Mouse (Mus musculus) thymus, adult 2 months (tissue): ENCODE results near the gene Apobec1. TPM values are rescaled to one million over a fixed set of nuclear protein-coding genes. Genes with fewer than 3 reads are reported as not detected.
"Not testable (repeated sequence)": the region's sequence is repeated elsewhere in the genome, so short reads cannot be mapped to it uniquely, and the experiment has no call there.

ENCODE experiments used
- DNase-seq: peaks from one replicate; pipeline ENCODE4 v3.0.0; 2021
- H3K27ac ChIP-seq: fragments of 200-500 bp; 2 replicates; pipeline ENCODE4 v1.5.1; 2012; ENCODE audit warnings: low read length, control low read depth; ENCODE audit not compliant: control insufficient read depth, insufficient read depth
- H3K27me3 ChIP-seq: fragments of 200-500 bp; 2 replicates; pipeline ENCODE4 v1.6.1; 2012; ENCODE audit warnings: mild to moderate bottlenecking, low read length, moderate library complexity, mixed read lengths; ENCODE audit not compliant: control insufficient read depth, insufficient read depth
- H3K36me3 ChIP-seq: fragments of 200-500 bp; 2 replicates; pipeline ENCODE4 v1.6.1; 2012; ENCODE audit warnings: mild to moderate bottlenecking, low read length, moderate library complexity; ENCODE audit not compliant: control insufficient read depth, insufficient read depth
- H3K4me1 ChIP-seq: fragments of 200-500 bp; replicated peaks from 2 replicates; pipeline ENCODE4 v1.6.1; 2012; ENCODE audit warnings: low read length; ENCODE audit not compliant: control insufficient read depth, insufficient read depth
- H3K4me3 ChIP-seq: fragments of 200-500 bp; 2 replicates; pipeline ENCODE4 v1.5.1; 2012; ENCODE audit warnings: mild to moderate bottlenecking, low read length, control low read depth, moderate library complexity; ENCODE audit not compliant: control insufficient read depth, insufficient read depth
- CTCF ChIP-seq: fragments of 200-500 bp; IDR thresholded peaks from 2 replicates; pipeline ENCODE4 v1.5.1; 2012; ENCODE audit warnings: mild to moderate bottlenecking, control low read depth, low read length, moderate library complexity, borderline replicate concordance; ENCODE audit not compliant: control insufficient read depth, poor library complexity, insufficient read depth; ENCODE audit errors: extremely low read depth
- POLR2A ChIP-seq: fragments of 200-500 bp; IDR thresholded peaks from 2 replicates; pipeline ENCODE4 v1.6.1; 2012; ENCODE audit warnings: mild to moderate bottlenecking, low read length, control low read depth, moderate library complexity; ENCODE audit not compliant: control insufficient read depth, poor library complexity, insufficient read depth; ENCODE audit errors: extremely low read depth
- WGBS: fragments of 180-500 bp; shearing (Covaris S2); methylation state at CpG from one replicate; pipeline ENCODE4 v1.1.7; 2018; 5-methylcytosine and 5-hydroxymethylcytosine counted together
- polyA plus RNA-seq: library from polyadenylated mRNA; depleted of rRNA; stranded (reverse); fragments of >200 nt; gene quantifications from 2 replicates; pipeline ENCODE4 v1.2.3, GENCODE M21; 2012

Gene Apobec1
- polyA plus RNA-seq, 1 experiment: 48.1 TPM

DNA sequence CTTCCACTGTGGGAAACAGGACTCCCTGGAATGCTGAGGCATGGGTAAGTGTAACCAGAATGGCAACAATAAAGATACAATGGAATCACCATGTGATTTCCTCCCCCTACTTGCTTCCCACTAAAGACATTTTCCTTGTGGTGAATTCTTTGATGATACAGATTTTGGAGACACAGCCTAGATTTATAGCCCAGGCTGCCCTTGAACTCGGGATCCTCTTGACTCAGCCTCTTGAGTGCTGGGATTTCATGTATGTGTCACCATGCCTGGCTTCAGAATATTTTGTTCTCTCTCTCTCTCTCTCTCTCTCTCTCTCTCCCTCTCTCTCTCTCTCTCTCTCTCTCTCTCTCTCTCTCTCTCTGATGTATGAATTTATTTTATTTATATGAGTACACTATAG is 23.2 kb downstream of the Apobec1 start:
- Histone ChIP-seq H3K27me3 (no peaks in the 10 kb centered on the region), H3K36me3 (no peaks in the 10 kb centered on the region), H3K27ac (no peak overlapping the region), H3K4me1 (no peaks in the 10 kb centered on the region), H3K4me3 (no peak overlapping the region)
- DNase-seq: no peak
- 100% methylated on average over 1 of the region's 1 CpGs for WGBS
- no peak for TF ChIP-seq POLR2A
- no peak for TF ChIP-seq CTCF

- Histone ChIP-seq H3K27ac (no peak overlapping the region), H3K4me3 (no peak overlapping the region), H3K4me1 (no peaks in the 10 kb centered on the region), H3K27me3 (no peaks in the 10 kb centered on the region), H3K36me3 (no peaks in the 10 kb centered on the region)
- TF ChIP-seq CTCF (no peak), POLR2A (no peak)
- DNase-seq: no peak
- 97% methylated on average over 3 of the region's 3 CpGs for WGBS
These were observed 25.2 kb downstream of the Apobec1 start for GRCm38 (mm10) chr6:122577030-122577429.

DNA sequence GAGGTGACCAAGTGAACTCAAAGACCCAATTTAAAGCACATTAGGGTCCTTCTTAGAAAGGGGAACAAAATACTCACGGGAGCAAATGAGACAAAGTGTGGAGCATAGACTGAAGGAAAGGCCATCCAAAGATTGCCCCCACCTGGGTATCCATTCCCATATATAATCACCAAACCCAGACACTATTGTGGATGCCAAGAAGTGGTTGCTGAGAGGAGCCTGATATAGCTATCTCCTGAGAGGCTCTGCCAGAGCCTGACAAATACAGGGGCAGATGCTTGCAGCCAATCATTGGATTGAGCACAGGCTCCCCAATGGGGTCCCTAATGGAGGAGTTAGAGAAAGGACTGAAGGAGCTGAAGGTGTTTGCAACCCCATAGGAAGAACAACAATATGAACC is 27.2 kb downstream of the Apobec1 start:
- not testable (repeated sequence) for H3K4me3 ChIP-seq, DNase-seq, H3K4me1 ChIP-seq, H3K36me3 ChIP-seq, H3K27ac ChIP-seq, H3K27me3 ChIP-seq
- 88% methylated on average over 1 of the region's 1 CpGs for WGBS

GRCm38 (mm10) chr6:122571617-122571959 is 30.7 kb downstream of the Apobec1 start:
- Histone ChIP-seq H3K4me1 (no peaks in the 10 kb centered on the region), H3K27me3 (no peaks in the 10 kb centered on the region), H3K36me3 (no peaks in the 10 kb centered on the region), H3K4me3 (no peak overlapping the region), H3K27ac (no peak overlapping the region)
- TF ChIP-seq POLR2A (no peak), CTCF (no peak)
- 93% methylated on average over 3 of the region's 3 CpGs for WGBS
- DNase-seq: no peak

- Histone ChIP-seq H3K4me1 (no peaks in the 10 kb centered on the region), H3K4me3 (no peak overlapping the region), H3K27ac (no peak overlapping the region), H3K27me3 (no peaks in the 10 kb centered on the region), H3K36me3 (no peaks in the 10 kb centered on the region)
- DNase-seq: no peak
- TF ChIP-seq POLR2A (no peak), CTCF (no peak)
- 48% methylated on average over 8 of the region's 8 CpGs for WGBS
These were observed 31.3 kb downstream of the Apobec1 start for GRCm38 (mm10) chr6:122570695-122571616.

DNA sequence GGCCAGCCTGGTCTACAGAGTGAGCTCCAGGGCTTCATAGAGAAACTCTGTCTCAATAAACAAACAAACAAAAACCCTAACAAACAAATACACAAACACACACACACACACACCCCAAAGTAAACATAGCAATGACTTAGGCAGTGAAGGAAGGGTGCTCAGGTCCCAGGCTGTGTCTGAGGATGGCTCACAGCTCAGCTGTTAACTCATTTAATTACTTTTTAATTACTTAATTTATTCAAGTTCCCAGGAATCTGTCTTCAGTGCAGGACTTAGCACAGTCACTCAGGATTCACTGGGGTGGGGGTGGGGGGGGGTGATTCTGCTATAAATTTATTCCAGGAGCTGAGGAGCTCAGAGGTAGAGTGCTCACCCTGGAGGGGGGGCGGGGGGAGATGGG is 32.5 kb downstream of the Apobec1 start:
- TF ChIP-seq CTCF: no peak
- no peak for TF ChIP-seq POLR2A
- 94% methylated on average over 1 of the region's 1 CpGs for WGBS
- Histone ChIP-seq H3K4me1 (no peaks in the 10 kb centered on the region), H3K27ac (no peak overlapping the region), H3K36me3 (no peaks in the 10 kb centered on the region), H3K4me3 (no peak overlapping the region), H3K27me3 (no peaks in the 10 kb centered on the region)
- no peak for DNase-seq

DNA sequence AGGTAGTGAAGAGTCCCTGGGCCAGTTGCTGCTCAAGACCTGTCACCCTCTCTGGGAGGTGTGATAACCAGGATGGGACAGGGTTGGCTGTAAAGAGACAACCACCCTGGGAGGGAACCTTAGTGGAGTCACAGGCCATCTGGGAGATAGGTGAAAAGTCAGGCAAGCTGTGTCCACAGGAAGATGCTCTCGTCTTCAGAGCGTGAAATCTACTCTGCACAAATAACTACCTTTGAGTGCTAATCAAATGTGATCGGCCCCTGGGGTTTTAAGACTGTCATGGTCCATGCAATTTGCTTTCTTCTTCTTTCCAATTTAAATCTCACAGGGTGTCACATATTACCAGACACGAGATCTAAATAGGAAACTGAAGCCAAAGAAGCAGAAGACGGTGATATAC is 33.1 kb downstream of the Apobec1 start:
- H3K36me3 ChIP-seq: no peaks in the 10 kb centered on the region
- 90% methylated on average over 5 of the region's 5 CpGs for WGBS
- H3K27me3 ChIP-seq: no peaks in the 10 kb centered on the region
- no peak for DNase-seq
- H3K4me1 ChIP-seq: no peaks in the 10 kb centered on the region
- no peak overlapping the region for H3K4me3 ChIP-seq
- no peak overlapping the region for H3K27ac ChIP-seq
- TF ChIP-seq POLR2A: no peak
- TF ChIP-seq CTCF: no peak
